Mouse (Mus musculus) olfactory bulb, adult 2 months (tissue): ENCODE measurements around the gene Zcchc10.

Source experiments
- CTCF ChIP-seq: fragments of 200-500 bp; IDR thresholded peaks from 2 replicates; pipeline ENCODE4 v1.5.1; 2012; ENCODE audit warnings: low read depth, mild to moderate bottlenecking, low read length, moderate library complexity; ENCODE audit not compliant: insufficient read depth
- POLR2A ChIP-seq: fragments of 200-500 bp; IDR thresholded peaks from 2 replicates; pipeline ENCODE4 v1.6.1; 2012; ENCODE audit warnings: mild to moderate bottlenecking, low read depth, low read length, moderate library complexity; ENCODE audit not compliant: insufficient read depth

DNA sequence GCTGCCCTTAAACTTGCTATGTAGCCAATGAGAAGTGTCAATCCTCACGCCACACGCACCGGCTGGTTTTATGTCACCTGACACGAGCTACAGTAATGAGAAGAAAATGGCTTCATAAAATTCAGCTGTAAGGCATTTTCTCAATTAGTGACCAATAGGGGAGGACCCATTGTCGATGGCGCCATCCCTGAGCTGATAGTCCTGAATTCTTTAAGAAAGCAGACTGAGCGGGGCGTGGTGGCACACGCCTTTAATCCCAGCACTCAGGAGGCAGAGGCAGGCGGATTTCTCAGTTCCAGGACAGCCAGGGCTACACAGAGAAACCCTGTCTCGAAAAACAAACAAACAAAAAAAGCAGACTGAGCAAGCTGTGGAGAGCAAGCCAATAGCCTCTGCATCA, 33.6 kb upstream of the Zcchc10 start:
- TF ChIP-seq CTCF (no peak), POLR2A (no peak)
